Mouse (Mus musculus): ENCODE data around the gene Col4a3. TPM values are rescaled to one million over a fixed set of nuclear protein-coding genes. Genes with fewer than 3 reads are reported as not detected.

Col4a3 gene
- polyA plus RNA-seq, 1 experiment from 2014 or later = 5.4 TPM

DNA sequence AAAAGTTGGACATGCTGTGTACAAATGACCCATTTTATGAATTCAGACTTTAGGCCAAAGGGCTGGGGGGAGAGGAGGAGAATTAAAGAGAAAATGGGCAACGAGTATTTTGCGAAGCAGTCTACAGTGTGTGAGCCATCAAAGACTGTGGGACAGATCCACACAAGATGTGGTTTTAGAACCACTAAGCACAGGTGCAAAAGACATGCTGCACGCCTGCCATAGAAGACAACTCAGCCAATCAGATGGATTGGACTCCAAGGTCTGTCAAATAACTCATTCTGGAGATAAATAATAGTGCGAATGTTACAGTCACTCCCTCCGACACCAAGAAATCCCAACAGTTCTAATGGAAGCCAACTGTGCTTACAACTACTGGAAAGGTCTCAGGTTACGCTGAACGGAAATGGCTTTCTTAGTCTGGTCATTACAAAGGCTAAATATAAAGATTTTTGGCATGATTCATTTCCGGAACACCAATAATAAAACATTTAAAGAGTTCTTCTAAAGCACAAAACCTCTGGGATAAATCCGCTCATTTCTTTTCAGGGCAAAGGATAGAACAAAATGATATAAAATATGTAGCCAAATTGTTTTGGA is 25.4 kb downstream of the Col4a3 start:
- no peaks in the 10 kb centered on the region for H3K9me3 ChIP-seq
- 63% methylated on average over 9 of the region's 9 CpGs for WGBS
- no peak overlapping the region for H3K4me3 ChIP-seq
- H3K4me2 ChIP-seq = no peak overlapping the region
- H3K27ac ChIP-seq = no peak overlapping the region
- no peaks in the 10 kb centered on the region for H3K36me3 ChIP-seq
- no peak for ATAC-seq (ENCODE audit: borderline replicate concordance, extremely low read depth, low FRiP score, low TSS enrichment)
- no peak overlapping the region for H3K9ac ChIP-seq
- no peaks in the 10 kb centered on the region for H3K27me3 ChIP-seq
- no peaks in the 10 kb centered on the region for H3K4me1 ChIP-seq

DNA sequence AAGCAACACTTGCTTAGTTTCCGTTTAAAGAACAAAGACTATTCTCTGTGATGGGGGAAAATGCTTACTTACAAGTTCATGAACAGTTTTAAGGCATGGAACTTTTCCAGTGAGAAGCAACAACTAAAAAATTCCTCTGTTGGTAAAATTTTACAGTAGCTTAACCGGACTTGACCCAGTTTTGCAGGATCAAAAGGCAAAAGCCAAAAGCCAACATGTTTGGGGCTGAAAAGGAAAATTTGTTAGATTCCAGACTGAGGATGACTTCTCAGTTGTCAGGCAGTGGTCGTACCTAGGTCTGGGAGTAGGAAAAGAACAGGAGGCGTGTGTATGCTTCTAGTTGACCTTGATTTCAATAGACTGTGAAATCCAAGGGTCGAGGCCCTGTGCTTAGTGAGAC is 31.3 kb downstream of the Col4a3 start:
- no peaks in the 10 kb centered on the region for H3K27me3 ChIP-seq
- no peak for ATAC-seq (ENCODE audit: borderline replicate concordance, extremely low read depth, low FRiP score, low TSS enrichment)
- no peak overlapping the region for H3K9ac ChIP-seq
- no peaks in the 10 kb centered on the region for H3K4me1 ChIP-seq
- no peaks in the 10 kb centered on the region for H3K36me3 ChIP-seq
- H3K27ac ChIP-seq = no peak overlapping the region
- 60% methylated on average over 5 of the region's 5 CpGs for WGBS
- no peak overlapping the region for H3K4me2 ChIP-seq
- no peaks in the 10 kb centered on the region for H3K9me3 ChIP-seq
- no peak overlapping the region for H3K4me3 ChIP-seq

DNA sequence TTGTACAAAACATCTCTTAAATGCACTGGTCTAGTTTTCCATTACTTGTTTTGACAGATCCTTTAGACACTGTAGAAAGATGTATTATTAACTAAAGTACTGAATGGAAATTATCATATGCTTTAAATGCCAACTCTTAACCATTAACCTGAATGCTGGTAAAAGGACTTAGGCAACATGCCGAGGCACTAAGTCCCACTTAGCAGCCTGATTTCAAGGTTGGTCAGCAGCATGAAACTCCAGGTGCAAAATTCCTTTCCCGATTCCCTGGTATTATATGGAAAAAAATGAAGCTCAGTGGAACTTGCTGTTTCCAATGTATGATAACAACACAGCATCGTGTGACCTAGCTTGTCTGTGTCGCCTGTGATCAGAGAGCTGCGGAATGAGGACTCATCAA is 31.9 kb downstream of the Col4a3 start:
- Histone ChIP-seq H3K4me2 (no peak overlapping the region), H3K4me3 (no peak overlapping the region), H3K9ac (no peak overlapping the region), H3K27ac (no peak overlapping the region), H3K4me1 (no peaks in the 10 kb centered on the region), H3K9me3 (no peaks in the 10 kb centered on the region), H3K27me3 (no peaks in the 10 kb centered on the region), H3K36me3 (no peaks in the 10 kb centered on the region)
- 76% methylated on average over 5 of the region's 5 CpGs for WGBS
- no peak for ATAC-seq (ENCODE audit: borderline replicate concordance, extremely low read depth, low FRiP score, low TSS enrichment)

DNA sequence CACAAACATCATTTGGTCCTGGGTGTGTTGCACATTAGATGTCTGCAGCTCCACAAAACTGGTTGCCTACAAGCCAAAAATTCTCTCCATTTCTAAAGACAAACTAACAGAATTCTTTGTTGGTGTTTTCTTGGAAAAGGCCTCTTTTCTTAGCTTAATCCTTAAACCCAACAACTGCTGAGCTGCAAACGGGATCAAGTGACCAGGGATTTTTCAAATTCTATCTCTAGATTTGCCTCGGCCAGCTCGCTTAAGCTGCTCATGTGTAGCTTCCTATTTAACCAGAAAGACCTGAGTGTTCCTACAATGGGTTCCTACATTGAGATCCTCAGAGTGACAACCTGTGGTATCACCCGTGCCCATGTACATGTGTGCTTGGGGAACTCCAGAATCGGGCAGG is 33.3 kb downstream of the Col4a3 start:
- Histone ChIP-seq H3K4me3 (no peak overlapping the region), H3K4me1 (no peaks in the 10 kb centered on the region), H3K9ac (no peak overlapping the region), H3K4me2 (no peak overlapping the region), H3K27ac (no peak overlapping the region), H3K27me3 (no peaks in the 10 kb centered on the region), H3K9me3 (no peaks in the 10 kb centered on the region), H3K36me3 (no peaks in the 10 kb centered on the region)
- 85% methylated on average over 5 of the region's 5 CpGs for WGBS
- no peak for ATAC-seq (ENCODE audit: borderline replicate concordance, extremely low read depth, low FRiP score, low TSS enrichment)

DNA sequence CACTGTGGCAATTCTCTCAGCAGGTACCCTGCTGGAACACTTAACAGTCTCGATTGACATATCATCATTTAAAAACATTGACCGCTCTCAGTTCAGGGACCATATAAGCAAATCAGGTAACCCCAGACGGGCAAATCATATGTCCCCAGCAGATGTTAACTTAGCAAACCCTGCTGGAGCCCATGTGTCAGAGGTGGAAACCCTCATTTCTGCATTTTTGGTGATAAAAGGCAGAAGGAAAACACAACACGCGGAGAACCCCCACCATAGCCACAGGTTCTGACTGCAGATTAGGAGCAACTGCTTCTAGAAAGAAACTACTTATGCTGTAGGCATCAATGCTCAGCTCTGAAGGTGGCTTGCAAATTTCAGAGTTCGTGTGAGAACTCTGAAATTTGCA is 38.2 kb downstream of the Col4a3 start:
- Histone ChIP-seq H3K4me3 (no peak overlapping the region), H3K4me2 (no peak overlapping the region), H3K36me3 (no peaks in the 10 kb centered on the region), H3K4me1 (no peaks in the 10 kb centered on the region), H3K9me3 (no peaks in the 10 kb centered on the region), H3K27ac (no peak overlapping the region), H3K27me3 (no peaks in the 10 kb centered on the region), H3K9ac (no peak overlapping the region)
- no peak for ATAC-seq (ENCODE audit: borderline replicate concordance, extremely low read depth, low FRiP score, low TSS enrichment)
- 76% methylated on average over 6 of the region's 6 CpGs for WGBS

DNA sequence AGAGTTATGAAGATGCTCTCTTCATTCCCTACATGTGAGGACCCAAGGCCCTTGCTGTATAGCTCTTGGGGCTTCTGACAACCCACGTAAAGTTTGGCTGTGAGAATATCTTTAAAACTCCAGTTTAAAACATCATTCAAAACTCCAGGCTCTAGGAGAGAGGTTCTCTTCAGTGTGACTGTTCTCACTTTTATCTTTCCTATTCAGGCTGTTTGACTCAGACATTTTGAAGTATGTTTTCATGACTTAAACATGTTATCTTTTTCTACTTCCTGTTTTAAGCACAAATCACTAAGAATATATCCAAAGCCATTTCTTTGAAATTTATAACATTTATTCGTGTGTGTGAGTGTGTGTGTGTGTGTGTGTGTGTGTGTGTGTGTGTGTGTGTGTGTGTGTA is 38.8 kb downstream of the Col4a3 start:
- H3K4me1 ChIP-seq = no peaks in the 10 kb centered on the region
- ATAC-seq (ENCODE audit: borderline replicate concordance, extremely low read depth, low FRiP score, low TSS enrichment) = no peak
- 56% methylated on average over 2 of the region's 2 CpGs for WGBS
- H3K9ac ChIP-seq = no peak overlapping the region
- H3K36me3 ChIP-seq = no peaks in the 10 kb centered on the region
- H3K4me3 ChIP-seq = no peak overlapping the region
- no peak overlapping the region for H3K4me2 ChIP-seq
- no peaks in the 10 kb centered on the region for H3K27me3 ChIP-seq
- no peak overlapping the region for H3K27ac ChIP-seq
- H3K9me3 ChIP-seq = no peaks in the 10 kb centered on the region

DNA sequence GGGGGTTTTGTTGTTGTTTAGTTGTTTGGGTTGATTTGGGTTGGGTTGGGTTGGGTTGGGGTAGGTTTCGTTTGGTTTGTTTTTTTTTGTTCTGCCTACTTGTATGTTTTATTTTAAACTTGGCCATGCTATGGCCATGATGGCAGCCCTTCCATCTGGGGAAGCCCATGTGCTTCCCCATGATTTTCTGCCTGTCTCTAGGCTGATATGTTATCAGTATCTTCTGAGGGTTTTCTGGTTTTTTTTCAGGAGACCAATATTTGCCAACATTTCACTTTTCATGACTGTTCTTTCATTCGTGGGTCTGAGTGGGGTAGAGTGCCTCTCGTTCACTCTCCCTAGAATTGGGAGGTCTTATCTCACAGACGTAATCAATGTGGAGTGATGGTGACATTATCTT is 40.9 kb downstream of the Col4a3 start:
- H3K36me3 ChIP-seq = no peaks in the 10 kb centered on the region
- 16% methylated on average over 4 of the region's 4 CpGs for WGBS
- no peak overlapping the region for H3K4me3 ChIP-seq
- no peak overlapping the region for H3K4me2 ChIP-seq
- H3K27ac ChIP-seq = no peak overlapping the region
- no peak overlapping the region for H3K9ac ChIP-seq
- no peaks in the 10 kb centered on the region for H3K4me1 ChIP-seq
- ATAC-seq (ENCODE audit: borderline replicate concordance, extremely low read depth, low FRiP score, low TSS enrichment) = no peak
- H3K9me3 ChIP-seq = no peaks in the 10 kb centered on the region
- H3K27me3 ChIP-seq = no peaks in the 10 kb centered on the region

DNA sequence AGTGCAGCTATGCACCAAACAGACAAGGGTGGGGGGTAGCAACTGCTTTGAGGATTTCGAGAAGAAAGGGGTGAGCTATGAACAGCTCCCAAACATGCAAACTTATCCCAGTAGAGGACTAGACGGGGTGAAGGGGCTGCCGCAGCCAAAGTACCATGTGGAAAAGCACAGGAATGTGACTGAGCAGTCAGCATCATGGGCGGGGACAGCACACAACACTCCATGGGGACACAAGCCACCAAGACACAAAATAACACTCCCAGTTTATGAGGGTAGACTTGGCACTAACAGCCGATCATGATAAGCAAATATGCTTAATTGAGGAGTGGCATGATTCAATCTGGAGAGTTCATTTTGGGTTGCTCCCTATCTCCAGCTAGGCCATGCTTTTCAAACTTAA is 42.8 kb downstream of the Col4a3 start:
- H3K9me3 ChIP-seq = no peaks in the 10 kb centered on the region
- peaks cover 3% of the 10 kb centered on the region; the same call in 1 of the 2 replicates for H3K4me1 ChIP-seq
- 64% methylated on average over 5 of the region's 5 CpGs for WGBS
- H3K9ac ChIP-seq = no peak overlapping the region
- H3K4me2 ChIP-seq = no peak overlapping the region
- no peaks in the 10 kb centered on the region for H3K36me3 ChIP-seq
- no peak overlapping the region for H3K4me3 ChIP-seq
- H3K27me3 ChIP-seq = no peaks in the 10 kb centered on the region
- ATAC-seq (ENCODE audit: borderline replicate concordance, extremely low read depth, low FRiP score, low TSS enrichment) = no peak
- H3K27ac ChIP-seq = no peak overlapping the region

DNA sequence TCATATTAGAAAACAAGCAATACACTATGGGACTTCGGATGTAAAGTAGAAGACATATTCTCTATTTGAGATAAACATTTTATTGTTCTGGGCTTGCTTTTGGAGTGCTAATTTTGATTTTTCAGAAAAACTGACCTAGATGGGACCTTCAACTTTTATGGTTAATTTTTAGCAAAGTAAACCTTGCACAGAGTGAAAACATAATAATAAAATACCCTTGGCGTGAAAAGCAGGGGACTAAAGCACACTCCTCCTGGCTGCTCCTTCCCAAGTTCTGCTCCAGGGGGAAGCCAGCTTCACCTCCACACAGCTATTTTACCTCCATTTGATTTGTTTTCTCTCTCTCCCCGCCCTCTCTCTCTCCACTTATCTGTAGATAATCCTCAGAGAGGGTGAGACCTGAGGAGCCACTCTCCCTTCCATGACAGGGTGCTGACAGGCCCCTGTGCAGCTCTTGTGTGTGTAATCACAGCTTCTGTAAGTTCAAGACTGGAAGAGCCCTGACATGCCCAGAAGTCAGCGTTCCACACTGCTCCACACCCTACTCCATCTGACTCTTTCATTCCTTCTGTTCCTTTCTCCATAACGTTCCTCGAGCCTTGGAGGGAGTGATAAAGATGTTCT is 44.6 kb downstream of the Col4a3 start:
- Histone ChIP-seq H3K36me3 (no peaks in the 10 kb centered on the region), H3K9ac (no peak overlapping the region), H3K4me3 (no peak overlapping the region), H3K27me3 (no peaks in the 10 kb centered on the region), H3K4me2 (no peak overlapping the region), H3K9me3 (no peaks in the 10 kb centered on the region), H3K4me1 (peaks cover 5% of the 10 kb centered on the region; the same call in 1 of the 2 replicates), H3K27ac (no peak overlapping the region)
- no peak for ATAC-seq (ENCODE audit: borderline replicate concordance, extremely low read depth, low FRiP score, low TSS enrichment)
- 30% methylated on average over 6 of the region's 6 CpGs for WGBS

DNA sequence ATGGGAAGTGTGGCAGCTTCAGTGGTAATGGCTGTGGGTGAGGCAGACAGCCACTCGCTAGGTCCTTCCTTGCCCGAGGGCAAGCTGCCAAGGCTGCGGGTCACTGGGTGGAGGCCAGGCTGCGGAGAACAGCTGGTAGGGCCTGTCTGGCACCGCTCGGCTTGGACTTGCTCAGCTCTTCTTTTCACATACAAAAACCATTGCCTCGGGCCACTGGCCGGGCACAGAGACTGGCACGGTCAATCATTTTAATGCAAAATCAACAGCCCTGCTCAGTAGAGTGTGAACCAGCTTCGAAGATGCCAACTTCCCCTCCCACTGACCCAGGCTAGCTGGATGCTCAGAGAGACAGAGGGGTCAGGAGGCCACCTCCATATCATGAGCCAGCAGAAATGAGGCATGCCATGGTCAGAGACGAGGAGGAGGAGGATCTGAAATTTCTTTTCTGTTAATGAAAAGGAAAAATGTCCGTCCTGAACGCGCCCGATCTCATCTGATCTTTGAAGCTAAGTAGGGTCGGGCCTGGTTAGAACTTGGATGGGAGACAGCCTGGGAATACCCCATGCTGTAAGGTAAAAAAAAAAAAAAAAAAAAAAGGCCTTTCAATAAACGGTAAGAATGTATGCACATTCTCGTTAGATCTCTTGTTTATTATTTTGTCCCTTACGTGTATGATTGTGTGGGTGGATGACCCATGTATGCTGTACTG is 48.0 kb downstream of the Col4a3 start:
- H3K27ac ChIP-seq = no peak overlapping the region
- 66% methylated on average over 19 of the region's 19 CpGs for WGBS
- no peaks in the 10 kb centered on the region for H3K36me3 ChIP-seq
- no peaks in the 10 kb centered on the region for H3K27me3 ChIP-seq
- no peak overlapping the region for H3K4me3 ChIP-seq
- no peak overlapping the region for H3K9ac ChIP-seq
- peaks cover 5% of the 10 kb centered on the region; the same call in 1 of the 2 replicates for H3K4me1 ChIP-seq
- no peak overlapping the region for H3K4me2 ChIP-seq
- no peak for ATAC-seq (ENCODE audit: borderline replicate concordance, extremely low read depth, low FRiP score, low TSS enrichment)
- H3K9me3 ChIP-seq = no peaks in the 10 kb centered on the region

DNA sequence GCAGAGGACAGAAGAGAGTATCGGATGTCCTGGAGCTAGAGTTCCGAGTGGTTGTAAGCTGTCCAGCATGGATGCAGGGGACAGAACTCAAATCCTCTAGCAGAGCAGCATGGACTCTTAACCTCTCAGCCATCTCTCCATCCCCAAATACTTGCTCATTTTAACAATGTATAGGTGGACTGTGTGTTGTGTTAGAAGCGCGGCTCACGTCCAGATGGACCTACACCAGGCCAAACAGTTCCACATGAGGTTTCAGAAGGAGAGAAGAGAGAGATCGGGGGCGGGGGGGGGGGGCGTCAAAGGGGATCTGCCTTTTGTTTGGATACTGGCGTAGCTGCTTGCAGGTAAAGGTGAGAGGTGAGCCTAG is 48.5 kb downstream of the Col4a3 start:
- no peak for ATAC-seq (ENCODE audit: borderline replicate concordance, extremely low read depth, low FRiP score, low TSS enrichment)
- Histone ChIP-seq H3K4me1 (peaks cover 5% of the 10 kb centered on the region; the same call in 1 of the 2 replicates), H3K36me3 (no peaks in the 10 kb centered on the region), H3K4me3 (no peak overlapping the region), H3K9me3 (no peaks in the 10 kb centered on the region), H3K9ac (no peak overlapping the region), H3K4me2 (no peak overlapping the region), H3K27ac (no peak overlapping the region), H3K27me3 (no peaks in the 10 kb centered on the region)
- WGBS = 76% methylated on average over 9 of the region's 9 CpGs

DNA sequence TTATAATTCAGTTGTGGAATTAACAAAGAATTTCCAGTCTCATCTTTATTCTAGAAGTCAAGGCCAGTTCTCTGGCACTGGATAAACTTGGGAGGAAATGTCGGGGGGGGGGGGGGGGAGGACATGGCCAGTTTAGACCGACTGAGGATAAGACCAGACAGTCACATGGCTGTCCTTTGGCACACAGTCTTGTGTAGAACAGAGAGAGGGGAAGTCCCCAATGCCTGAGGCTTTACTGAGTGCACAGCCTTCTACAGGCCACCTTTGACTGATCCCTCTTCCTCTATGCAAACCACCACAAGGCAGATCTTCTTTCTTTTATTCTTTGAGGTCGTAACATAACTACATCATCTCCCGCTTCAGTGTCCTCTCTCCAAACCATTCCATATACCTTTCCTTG is 49.6 kb downstream of the Col4a3 start:
- Histone ChIP-seq H3K9me3 (no peaks in the 10 kb centered on the region), H3K9ac (no peak overlapping the region), H3K4me2 (no peak overlapping the region), H3K4me1 (peaks cover 8% of the 10 kb centered on the region), H3K27ac (no peak overlapping the region), H3K36me3 (no peaks in the 10 kb centered on the region), H3K27me3 (no peaks in the 10 kb centered on the region), H3K4me3 (no peak overlapping the region)
- 65% methylated on average over 4 of the region's 4 CpGs for WGBS
- ATAC-seq (ENCODE audit: borderline replicate concordance, extremely low read depth, low FRiP score, low TSS enrichment) = no peak
